Mouse (Mus musculus) testis, adult 2 months (tissue): ENCODE data around the gene Vcl. TPM values are rescaled to one million over a fixed set of nuclear protein-coding genes. Genes with fewer than 3 reads are reported as not detected.

Experiments used
- H3K27ac ChIP-seq: fragments of 200-500 bp; 2 replicates; pipeline ENCODE4 v1.5.1; 2012; ENCODE audit warnings: low read depth, low read length; ENCODE audit not compliant: control insufficient read depth, insufficient read depth
- H3K27me3 ChIP-seq: fragments of 200-500 bp; 2 replicates; pipeline ENCODE4 v1.6.1; 2012; ENCODE audit warnings: mild to moderate bottlenecking, low read length, moderate library complexity; ENCODE audit not compliant: control insufficient read depth, insufficient read depth
- H3K36me3 ChIP-seq: fragments of 200-500 bp; 2 replicates; pipeline ENCODE4 v1.6.1; 2012; ENCODE audit warnings: mild to moderate bottlenecking, low read length; ENCODE audit not compliant: control insufficient read depth, insufficient read depth
- H3K4me1 ChIP-seq: fragments of 200-500 bp; 2 replicates; pipeline ENCODE4 v1.6.1; 2012; ENCODE audit warnings: low read length; ENCODE audit not compliant: control insufficient read depth, insufficient read depth
- H3K4me3 ChIP-seq: fragments of 200-500 bp; 2 replicates; pipeline ENCODE4 v1.5.1; 2012; ENCODE audit warnings: low read depth, mild to moderate bottlenecking, low read length, moderate library complexity, mixed read lengths; ENCODE audit not compliant: control insufficient read depth
- CTCF ChIP-seq: fragments of 200-500 bp; IDR thresholded peaks from 2 replicates; pipeline ENCODE4 v1.5.1; 2012; ENCODE audit warnings: low read depth, mild to moderate bottlenecking, inconsistent platforms, low read length, moderate library complexity; ENCODE audit not compliant: control insufficient read depth, insufficient read depth, insufficient replicate concordance
- POLR2A ChIP-seq: fragments of 200-500 bp; IDR thresholded peaks from 2 replicates; pipeline ENCODE4 v1.6.1; 2012; ENCODE audit warnings: low read depth, mild to moderate bottlenecking, inconsistent platforms, low read length, moderate library complexity; ENCODE audit not compliant: control insufficient read depth
- polyA plus RNA-seq: library from polyadenylated mRNA; depleted of rRNA; stranded (reverse); fragments of >200 nt; gene quantifications from 2 replicates; pipeline ENCODE4 v1.2.3, GENCODE M21; 2012

Vcl gene
- polyA plus RNA-seq, 1 experiment, result 22.9 TPM

GRCm38 (mm10) chr14:21064321-21064720 lies 135.1 kb downstream of the Vcl start:
- H3K4me3 ChIP-seq, result no peak overlapping the region
- TF ChIP-seq POLR2A, result no peak
- TF ChIP-seq CTCF, result no peak
- H3K4me1 ChIP-seq, result no peaks in the 10 kb centered on the region
- H3K36me3 ChIP-seq, result no peaks in the 10 kb centered on the region
- H3K27me3 ChIP-seq, result no peaks in the 10 kb centered on the region
- no peak overlapping the region for H3K27ac ChIP-seq

GRCm38 (mm10) chr14:21065490-21066162 lies 136.4 kb downstream of the Vcl start:
- Histone ChIP-seq H3K36me3 (no peaks in the 10 kb centered on the region), H3K4me1 (no peaks in the 10 kb centered on the region), H3K27me3 (no peaks in the 10 kb centered on the region), H3K27ac (no peak overlapping the region), H3K4me3 (no peak overlapping the region)
- TF ChIP-seq POLR2A, result no peak
- TF ChIP-seq CTCF, result no peak

GRCm38 (mm10) chr14:21069594-21069993 lies 140.4 kb downstream of the Vcl start:
- no peak overlapping the region for H3K4me3 ChIP-seq
- peaks cover 2% of the 10 kb centered on the region; the same call in 1 of the 2 replicates for H3K4me1 ChIP-seq
- no peak overlapping the region for H3K27ac ChIP-seq
- no peaks in the 10 kb centered on the region for H3K36me3 ChIP-seq
- H3K27me3 ChIP-seq, result no peaks in the 10 kb centered on the region
- TF ChIP-seq CTCF (no peak), POLR2A (no peak)

- Histone ChIP-seq H3K4me3 (no peak overlapping the region), H3K36me3 (no peaks in the 10 kb centered on the region), H3K4me1 (peaks cover 10% of the 10 kb centered on the region), H3K27ac (no peak overlapping the region), H3K27me3 (no peaks in the 10 kb centered on the region)
- TF ChIP-seq POLR2A (no peak), CTCF (no peak)
Measured at GRCm38 (mm10) chr14:21073981-21074380, 144.8 kb downstream of the Vcl start.

- Histone ChIP-seq H3K36me3 (no peaks in the 10 kb centered on the region), H3K4me3 (no peak overlapping the region), H3K27ac (peak overlapping the region; percentile 25), H3K4me1 (peaks cover 10% of the 10 kb centered on the region), H3K27me3 (no peaks in the 10 kb centered on the region)
- TF ChIP-seq POLR2A (no peak), CTCF (no peak)
Measured at GRCm38 (mm10) chr14:21074398-21075320, 145.5 kb downstream of the Vcl start.

- H3K36me3 ChIP-seq, result no peaks in the 10 kb centered on the region
- TF ChIP-seq POLR2A (peak; percentile 81), CTCF (no peak)
- H3K27me3 ChIP-seq, result no peaks in the 10 kb centered on the region
- peak overlapping the region; percentile 87 for H3K27ac ChIP-seq
- H3K4me1 ChIP-seq, result peaks cover 10% of the 10 kb centered on the region
- H3K4me3 ChIP-seq, result peak overlapping the region; percentile 94
Measured at GRCm38 (mm10) chr14:21075751-21076500, 146.7 kb downstream of the Vcl start.
